Mouse (Mus musculus): ENCODE measurements at regions not wholly inside any gene's neighbourhood (a gene's known extent, or its start where the extent isn't known, plus 50 kb on each side); places are given as distances from the start of the nearest gene placed in this dataset.
"Not testable (repeated sequence)": the region's sequence is repeated elsewhere in the genome, so short reads cannot be mapped to it uniquely, and the experiment has no call there.

DNA sequence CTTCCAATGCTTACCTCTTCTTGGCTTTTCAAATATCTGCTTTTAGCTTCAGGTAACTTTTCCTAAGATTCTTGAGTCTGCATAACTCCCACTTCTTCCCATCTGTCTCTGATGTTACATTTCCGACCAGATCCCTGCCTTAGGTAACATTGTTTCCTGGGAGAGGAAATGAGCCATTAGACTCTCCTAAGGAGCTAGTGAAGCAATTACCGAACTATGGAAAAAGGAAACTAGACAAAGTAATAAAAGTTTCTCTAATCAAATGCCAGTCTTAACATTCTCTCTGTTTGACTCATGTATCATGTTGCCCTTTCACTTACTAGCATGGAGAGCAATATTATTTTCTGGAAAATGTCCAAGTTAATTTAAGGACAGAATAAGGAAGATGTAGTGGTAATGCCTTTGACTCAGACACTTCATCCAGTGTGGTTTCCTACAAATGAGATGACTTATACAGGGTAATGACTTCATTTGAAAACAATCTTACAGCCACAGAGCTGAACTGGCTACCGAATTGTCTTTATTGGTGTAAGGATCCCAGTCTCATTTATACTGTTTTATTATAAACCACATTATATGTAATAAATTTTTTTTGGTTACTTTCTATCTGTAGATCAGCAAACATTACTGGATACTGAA, 263.8 kb upstream of the Fam84a start:
- DNase-seq, result no peak

DNA sequence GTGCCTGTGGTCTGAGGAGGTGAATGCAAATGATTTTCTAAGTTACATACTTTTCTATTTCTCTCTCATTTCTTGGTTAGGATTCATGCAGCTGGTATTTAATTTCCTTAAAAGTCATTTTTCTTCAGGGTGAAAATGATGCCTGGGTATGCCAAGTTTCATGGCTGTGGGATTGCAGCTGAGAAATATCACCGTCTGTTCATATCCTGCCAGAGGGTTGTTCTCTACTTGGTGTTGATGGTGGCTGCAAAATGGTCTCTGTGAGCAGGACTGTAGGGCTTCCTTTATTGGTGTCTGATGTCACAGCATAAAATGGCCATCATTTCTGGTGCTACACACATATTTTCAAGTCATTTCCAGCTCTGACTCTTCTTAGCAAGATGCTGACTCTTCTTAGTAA, 259.2 kb upstream of the Fam84a start:
- DNase-seq, result no peak

DNA sequence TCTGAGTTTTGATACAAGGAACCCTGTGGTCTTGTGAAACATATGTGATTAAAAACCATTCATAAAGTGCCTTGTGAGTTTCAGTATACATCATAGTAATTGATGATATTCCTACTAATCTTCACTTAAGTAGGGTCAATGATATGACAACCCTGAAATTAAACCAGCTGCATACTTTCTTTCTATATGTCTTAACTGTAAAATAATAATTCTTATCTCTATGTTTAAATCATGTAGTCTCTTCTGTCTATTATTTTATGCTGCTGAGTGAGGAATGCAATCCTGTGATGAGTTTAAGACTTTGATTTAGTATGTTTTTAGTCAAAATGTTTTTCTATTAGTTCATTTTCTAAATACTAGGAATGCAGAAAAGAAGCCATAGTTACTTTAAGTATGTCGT, 253.9 kb upstream of the Fam84a start:
- DNase-seq, result no peak

DNA sequence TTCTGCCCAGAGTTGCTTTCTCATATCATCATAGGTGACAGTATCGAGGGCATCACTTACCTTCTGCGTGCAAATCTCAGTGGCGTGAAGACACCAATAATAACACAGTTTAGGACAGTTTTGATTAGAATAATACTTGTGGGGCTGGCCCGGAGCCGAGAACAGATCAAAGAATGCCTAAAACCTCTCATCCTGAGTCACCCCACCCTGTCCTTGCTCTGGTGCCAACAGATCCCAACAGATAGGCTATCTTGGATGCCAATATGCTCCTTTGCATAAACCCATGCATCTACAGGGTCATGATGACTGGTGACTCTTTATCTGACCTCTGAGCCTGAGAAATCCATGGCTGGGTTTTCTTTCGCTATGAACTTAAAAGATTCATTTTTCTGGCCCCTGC, 224.4 kb upstream of the Fam84a start:
- DNase-seq, result no peak

DNA sequence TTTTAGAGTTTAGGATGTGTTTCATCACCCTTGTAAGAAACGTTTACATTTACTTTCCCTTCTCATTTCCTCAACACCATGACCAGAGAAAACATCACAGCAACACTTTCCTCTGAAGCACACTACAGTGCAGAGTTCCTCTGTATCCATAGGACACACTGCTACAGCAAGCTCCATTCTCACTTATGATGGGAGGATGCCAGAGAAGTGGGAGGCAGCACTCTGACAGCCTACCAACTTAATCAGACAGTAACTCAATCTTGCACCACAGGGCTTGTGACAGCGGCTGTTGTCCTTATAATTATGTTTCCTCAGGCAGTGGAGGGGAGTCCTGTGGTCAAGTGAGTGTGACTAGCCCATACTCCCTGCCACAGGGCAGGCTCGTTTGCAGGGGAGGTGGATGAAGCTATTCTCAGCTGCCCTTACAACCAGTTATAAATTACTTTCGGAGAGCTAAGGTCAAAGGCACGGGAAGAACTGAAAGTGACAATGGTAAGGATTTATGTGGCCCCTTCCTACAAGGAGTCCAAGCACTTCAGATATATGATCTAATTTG, 186.5 kb upstream of the Fam84a start:
- DNase-seq, result no peak

DNA sequence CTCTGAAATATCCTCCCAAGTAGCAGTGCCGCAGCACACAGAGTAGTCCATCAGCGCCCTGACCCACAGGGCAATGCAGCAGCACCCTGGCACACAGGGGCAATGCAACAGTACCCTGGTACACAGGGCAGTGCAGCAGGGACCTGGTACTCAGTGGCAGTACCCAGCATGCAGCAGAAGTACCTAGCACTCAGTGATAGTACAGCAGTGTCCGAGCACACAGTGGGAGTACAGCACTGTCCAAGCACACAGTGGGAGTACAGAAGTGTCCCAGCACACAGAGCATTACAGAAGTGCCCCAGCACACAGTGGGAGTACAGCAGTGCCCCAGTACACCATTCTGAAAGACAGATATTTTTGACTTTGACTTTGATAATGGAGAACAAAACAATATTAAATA, 186.0 kb upstream of the Fam84a start:
- no peak for DNase-seq

DNA sequence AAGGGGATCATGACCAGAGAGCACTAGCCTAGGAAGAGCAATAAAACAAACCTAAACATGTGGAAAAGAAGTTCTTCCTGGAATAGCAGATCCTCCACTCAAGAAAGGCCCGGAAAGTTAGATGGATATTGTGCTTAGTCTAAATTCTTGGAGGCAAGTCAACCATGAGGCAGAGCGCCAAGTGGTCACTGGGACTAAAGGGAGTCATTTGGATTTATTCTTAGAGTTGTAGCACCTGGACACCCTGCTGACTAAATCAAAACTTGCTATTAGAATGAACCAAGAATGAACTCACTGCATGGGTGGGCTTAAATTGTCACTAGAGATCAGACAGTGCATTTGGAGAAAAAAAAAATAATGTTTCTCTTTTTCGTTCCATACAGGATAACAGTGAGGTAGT, 166.8 kb upstream of the Fam84a start:
- DNase-seq, result no peak

DNA sequence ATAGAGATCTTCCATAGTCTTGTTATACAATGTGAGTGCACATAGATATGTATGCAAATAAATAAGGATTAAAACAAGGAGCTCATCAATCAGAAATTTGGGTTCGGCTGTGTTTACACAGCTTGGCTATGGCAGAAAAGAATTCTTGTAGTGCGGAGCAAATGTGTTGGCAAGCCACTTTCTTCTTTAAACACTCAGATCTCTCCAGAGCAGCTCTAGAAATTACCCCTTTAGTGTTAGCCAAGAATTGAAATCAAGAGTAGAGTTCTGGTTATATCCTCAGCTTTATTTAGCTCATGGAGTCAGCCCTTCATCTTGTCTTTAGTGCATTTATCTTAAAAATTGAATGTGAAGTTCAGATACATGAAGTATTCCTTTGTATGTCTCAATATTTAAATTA, 164.5 kb upstream of the Fam84a start:
- DNase-seq, result peak; percentile 3

DNA sequence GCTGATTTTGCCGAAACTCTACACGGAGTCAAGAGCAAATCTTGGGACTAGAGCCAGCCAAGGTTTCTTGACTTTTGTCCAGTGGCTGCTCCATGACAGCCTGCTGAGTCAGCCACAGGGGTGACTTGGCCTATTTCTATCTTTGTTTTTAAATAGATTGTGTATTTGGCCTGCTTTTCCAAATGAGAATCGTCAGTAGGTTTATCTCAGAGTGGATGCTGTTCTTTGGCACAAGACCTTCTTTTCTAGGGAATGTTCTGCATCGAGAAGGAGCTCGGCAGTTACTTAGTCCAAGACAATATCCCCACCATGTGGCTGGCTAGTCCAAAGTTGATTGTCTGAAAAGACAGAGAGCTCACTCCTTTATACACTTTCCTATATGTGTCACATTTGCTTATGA, 163.9 kb upstream of the Fam84a start:
- peak; percentile 52 for DNase-seq

DNA sequence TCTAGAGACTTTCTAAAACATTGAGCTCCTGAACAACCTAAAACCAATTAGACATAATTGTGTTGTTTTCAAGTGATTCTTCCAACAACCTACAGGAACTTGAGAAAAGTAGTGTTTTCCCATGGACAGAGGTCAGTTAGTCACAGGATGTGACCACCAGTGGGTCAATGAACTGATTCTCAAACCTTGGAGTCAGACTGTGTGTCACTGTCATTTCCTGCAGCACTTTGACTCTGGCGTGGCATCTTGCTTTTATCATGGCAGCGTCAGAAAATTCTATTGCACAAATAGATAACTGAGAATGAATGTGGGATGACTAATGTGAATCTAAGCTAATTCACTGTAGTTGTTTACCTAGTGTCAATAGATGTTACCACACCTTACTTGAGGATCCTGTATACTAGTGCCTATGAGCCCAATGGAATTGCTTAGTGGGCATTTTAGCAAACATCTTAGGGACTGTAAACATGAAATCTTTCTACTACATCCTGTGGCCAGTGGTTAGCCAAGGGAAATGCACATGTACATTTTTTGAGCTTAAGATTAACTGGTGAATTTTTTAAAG, 150.6 kb upstream of the Fam84a start:
- no peak for DNase-seq

DNA sequence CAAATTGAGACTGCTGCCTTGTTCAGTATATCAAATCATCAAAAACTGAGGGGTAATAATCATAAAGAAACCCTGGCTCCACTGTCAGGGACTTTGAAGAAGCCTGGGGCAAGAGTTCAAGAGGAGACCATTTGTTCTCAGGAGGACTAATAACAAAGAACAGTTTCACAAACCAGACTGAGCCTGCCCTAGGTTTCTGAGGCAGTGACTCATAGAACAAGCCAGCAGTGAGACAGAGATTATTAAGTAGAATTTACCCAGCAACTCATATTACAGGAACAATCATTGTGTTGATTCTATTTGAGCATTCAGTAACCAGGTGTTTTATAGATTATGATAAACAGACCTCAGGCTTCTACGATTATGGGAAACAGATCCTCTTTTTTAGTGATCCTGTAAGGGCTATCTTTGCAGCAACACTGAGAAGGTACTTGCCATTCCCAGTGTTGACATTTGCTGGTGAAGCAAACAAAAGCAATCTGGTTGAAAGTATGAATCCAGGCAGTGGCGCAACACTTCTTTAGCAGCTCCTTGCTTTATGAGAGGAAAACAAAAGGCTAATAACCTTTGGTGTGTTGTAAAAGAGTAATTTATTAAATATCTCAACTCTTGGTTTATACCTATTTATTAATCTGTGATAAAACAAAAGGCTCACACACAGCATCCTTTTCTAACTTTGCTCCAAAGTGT, 150.0 kb upstream of the Fam84a start:
- peak; percentile 56 for DNase-seq

DNA sequence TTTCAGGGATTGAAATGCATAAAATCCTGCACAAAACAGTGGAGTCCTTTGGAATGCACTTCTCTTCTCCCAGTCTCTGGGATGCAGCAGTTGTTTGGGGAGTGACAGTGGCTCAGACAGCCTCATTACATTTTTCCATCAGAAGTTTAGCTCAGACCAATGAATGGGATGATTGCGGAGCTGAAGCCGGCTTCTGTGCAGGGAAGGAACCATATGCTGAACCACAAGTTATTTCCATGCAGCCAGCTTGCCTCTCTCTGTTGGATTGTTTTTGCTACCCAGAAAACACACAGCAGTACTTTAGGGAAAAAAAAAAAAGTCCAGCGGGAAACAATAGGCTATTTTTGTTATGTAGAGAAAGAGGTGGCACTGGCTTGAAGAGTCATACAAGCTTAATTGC, 140.2 kb upstream of the Fam84a start:
- no peak for DNase-seq

DNA sequence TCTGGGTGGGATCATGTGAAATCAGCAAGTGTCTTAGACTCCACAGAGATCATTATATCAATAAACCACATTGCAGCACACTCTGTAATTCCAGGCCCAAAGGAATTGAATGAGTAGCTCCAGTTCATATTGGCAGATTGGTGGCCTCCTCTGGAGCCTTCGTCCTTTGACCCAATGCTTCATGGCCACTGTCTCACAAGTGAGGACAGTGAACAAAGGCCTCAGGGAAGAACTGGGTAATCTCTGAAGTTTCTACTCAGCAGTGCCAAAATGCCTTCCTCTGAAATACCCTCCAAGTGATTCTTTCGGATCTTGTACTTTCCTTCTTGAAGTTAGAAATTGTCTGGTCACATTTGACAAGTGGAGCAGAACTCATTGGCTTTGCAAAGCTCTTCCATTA, 135.8 kb upstream of the Fam84a start:
- no peak for DNase-seq

DNA sequence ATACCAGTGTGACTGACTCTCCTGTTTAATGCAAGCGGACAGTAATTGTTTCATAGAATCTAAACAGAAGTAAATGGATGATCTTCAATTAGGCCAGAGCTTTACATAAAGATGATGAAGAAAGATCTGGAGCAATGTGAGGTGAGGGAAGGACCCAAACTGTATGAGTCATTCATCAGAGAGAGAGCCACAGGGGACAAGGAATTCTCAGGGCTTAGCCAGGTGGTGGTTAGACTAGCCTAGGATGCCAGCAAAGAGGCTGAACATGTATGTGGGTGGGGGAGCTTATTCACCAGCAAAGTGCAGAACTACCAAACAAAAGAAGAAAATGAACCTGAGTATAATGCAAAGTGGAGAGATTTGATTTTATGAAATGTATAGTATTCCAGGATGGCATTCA, 134.8 kb upstream of the Fam84a start:
- DNase-seq, result no peak

DNA sequence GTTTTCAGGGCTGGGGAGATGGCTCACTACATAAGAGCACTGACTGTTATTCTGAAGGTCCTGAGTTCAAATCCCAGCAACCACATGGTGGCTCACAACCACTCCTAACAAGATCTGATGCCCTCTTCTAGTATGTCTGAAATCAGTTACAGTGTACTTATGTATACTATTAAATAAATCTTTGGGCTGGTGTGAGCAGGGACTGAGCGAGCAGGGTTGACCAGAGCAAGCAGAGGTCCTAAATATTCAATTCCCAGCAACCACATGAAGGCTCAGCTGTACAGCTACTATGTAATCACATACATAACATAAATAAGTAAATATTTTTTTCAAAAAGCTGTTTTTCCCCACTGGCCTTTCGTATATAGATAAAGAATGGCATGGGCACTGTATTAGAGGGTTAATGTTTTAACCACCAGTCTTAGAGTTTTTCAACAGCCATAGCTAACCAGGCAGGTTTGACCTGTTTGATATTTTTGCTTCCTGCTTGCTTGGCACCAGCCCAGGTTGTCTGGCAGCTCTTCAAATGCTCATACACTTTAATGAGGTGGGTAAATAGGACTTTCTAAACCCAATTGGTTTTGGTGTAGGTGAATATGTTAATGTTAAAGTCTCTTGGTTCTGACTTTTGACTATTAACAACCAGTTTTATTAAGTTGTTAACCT, 134.1 kb upstream of the Fam84a start:
- peak; percentile 84 for DNase-seq

DNA sequence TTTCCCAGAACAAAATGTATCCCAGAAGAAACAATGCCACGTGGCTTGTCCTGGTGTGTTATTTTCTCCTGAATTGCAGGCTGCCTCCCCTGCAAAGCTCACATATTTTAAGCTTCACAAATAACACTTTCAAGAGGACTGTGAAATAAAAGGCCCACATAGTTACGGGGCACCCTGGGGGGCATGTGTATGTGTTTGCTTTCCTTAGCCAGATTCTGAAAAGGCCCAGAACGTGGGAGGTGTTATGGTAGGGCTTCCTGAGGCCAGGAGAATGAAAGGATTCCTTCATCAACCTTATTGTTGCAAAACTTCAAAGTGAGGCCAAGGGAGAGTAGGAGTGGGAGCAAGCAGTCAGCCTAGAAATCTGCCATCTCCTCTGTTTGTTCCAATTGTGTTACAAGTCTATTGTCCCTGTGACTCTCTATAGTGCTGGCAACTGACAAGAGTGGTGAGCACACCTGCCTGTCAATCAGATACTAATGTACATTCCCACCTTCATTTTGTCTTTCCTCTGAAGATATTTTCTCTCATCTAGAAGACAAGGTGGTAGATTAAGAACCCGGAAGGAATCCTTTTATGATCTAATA, 131.3 kb upstream of the Fam84a start:
- no peak for DNase-seq

DNA sequence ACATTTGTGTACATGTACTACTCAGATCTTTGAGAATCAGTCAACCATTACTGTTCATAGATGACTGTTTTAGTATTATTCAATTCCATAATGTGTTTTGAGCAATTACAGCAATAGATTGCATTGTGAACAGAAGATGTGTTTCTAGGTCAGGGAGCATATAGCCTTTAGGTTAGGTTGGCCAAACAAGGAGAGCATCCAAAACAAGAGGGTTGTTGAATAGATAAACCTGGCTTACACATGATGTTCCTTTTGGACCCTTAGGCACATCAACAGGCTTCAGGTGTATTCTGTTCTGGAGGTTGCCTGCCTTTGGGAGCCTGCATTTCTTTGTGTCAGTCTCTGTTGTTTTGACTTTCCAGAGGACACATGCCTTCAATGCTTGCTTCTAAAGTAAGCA, 123.4 kb upstream of the Fam84a start:
- DNase-seq, result no peak

DNA sequence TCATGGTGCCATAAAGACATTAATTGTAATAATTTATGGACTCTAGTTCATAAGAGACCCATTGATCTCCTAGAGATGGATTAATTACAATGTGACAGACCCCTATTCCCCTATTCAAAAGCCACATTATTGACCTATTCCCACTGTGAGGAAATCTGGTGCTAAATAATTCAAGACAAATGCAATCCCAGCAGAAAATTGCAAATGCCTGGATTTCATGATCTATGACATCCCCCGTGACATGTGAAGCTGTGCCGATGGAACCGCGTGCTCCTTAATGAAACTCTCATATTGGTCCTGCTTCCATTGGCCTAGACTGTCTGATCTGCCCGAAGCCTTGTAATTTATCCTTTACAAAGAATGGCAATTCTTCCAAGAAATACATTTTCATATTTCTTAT, 122.9 kb upstream of the Fam84a start:
- DNase-seq, result no peak

DNA sequence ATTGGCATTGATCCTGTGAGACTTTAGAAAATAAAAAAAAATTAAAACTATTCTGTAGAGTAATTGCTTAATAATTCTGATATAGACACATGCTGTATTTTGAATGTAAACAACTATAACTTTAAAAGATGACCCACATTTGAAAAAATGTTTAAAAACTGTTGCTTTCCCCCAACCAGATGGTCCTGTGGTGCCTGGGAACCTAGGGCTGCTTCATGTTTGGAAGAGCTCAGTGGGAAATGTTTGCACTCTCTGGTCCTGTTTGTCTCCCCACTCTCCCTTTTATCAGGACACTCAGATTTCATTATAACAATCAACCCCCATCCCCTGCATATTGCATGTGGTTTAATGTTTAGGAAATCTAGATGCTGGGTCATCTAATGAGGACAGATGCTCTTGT, 119.4 kb upstream of the Fam84a start:
- no peak for DNase-seq

DNA sequence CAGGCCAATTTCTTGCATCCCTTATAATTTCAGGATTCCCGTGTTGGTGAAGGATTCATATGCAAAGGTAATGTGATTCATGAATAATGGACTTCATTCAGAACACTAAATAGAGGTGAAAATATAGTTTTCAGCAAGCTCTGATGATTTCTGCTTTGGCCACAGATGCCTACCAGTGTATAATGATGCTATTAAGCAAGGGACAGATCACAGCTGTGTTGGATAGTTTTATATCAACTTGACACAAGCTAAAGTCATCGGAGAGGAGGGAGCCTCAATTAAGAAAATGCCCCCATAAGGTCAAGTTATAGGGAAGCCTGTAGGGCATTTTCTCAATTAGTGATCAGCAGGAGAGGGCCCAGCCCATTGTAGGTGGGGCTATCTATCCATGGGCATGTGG, 109.2 kb upstream of the Fam84a start:
- DNase-seq, result no peak

DNA sequence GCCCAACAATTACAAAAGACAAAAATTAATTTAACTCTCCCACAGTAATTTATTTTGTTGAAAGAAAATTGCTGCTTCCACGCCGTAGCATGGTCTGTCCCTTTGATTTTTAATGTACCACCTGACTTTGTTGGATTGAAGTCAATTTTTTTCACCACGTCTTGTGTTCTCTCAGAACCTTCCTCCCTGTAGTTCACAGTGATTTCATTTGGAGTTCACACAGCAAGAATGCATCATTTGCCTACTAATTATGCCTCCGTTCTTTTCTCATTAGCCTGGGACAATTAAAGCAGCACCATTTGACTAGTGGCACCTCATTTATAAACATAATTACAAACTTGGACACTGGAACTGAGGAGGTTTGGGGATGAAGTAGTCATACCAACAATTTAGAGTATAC, 108.4 kb upstream of the Fam84a start:
- DNase-seq, result no peak

DNA sequence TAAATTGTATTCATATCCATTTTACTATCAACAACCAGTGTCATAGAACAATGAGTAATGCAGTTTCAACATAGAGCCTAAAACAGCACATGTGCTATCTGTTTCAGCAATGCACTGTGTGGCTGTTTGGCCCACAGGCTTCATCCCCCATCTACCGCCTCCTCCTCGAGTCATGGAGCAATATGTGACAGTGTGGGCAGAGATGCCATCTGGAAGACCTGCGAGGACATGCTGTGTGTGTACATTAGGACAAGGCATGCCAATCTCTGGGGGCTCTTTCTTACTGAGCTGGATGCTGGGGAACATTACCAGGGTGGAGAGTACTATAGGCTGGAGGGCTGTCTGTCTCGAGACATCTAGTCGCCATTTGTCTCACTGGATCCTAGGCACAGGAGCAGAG, 101.5 kb upstream of the Fam84a start:
- DNase-seq, result no peak

DNA sequence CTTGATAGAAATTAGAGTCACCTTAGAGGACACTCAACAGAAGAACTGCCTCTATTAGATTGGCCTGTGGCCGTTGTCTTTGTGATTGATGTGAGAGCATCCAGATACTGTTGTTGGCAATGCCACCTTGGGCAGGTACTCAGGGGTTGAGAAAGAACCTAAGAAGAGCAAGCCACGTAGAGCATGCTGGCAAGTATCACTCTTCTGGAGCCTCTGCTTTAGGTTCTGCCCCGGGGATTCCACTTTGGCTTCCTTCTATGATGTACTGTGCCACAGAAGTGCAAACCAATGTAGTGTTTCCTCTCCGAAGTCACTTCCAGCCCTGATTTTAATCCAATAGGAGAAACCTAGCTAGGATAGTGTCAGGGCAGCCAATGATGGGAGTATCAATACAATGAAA, 98.3 kb upstream of the Fam84a start:
- no peak for DNase-seq

DNA sequence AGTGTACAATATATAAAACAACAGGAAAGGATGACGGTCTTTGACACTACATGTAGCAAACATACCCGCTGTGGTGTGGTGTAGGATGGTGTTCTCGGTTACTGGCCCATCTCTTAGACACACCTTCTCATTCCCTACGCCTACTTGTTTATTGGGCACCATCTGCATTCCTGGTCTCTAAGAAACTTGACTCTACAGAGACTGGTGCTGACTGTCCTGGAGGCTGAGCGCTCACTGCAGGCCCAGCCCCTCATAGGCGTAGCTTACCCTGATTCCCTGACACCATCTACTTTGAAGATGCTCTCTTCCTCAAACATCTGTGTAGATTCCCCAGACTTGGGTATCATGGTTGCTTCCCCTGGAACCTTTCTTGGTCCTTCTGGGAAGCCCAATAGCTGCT, 90.9 kb upstream of the Fam84a start:
- DNase-seq, result not testable (repeated sequence)
